Mouse (Mus musculus) heart, embryonic 16.5 days (tissue): ENCODE measurements at regions not wholly inside any gene's neighbourhood (a gene's known extent, or its start where the extent isn't known, plus 50 kb on each side); places are given as distances from the start of the nearest gene placed in this dataset.

Experiments
- ATAC-seq: fragments of 200-750 bp; cut with Nextera tagmentation; replicated peaks from 2 replicates; pipeline ENCODE4 v1.8.0; 2017; ENCODE audit warnings: moderate number of reproducible peaks; ENCODE audit not compliant: insufficient read depth, low FRiP score; ENCODE audit errors: extremely low read depth
- H3K27ac ChIP-seq: fragments of 300-500 bp; sonication (generic); 2 replicates; pipeline ENCODE4 v1.5.1; 2014; ENCODE audit warnings: mild to moderate bottlenecking, low read length, control low read depth, moderate library complexity
- H3K27me3 ChIP-seq: fragments of 300-500 bp; sonication (generic); 2 replicates; pipeline ENCODE4 v1.6.1; 2014; ENCODE audit warnings: low read length, mixed read lengths; ENCODE audit not compliant: control insufficient read depth, insufficient read depth
- H3K36me3 ChIP-seq: fragments of 300-500 bp; sonication (generic); 2 replicates; pipeline ENCODE4 v1.6.1; 2014; ENCODE audit not compliant: control insufficient read depth, insufficient read depth
- H3K4me1 ChIP-seq: fragments of 300-500 bp; sonication (generic); 2 replicates; pipeline ENCODE4 v1.6.1; 2014; ENCODE audit warnings: low read length, mixed read lengths; ENCODE audit not compliant: control insufficient read depth, insufficient read depth
- H3K4me2 ChIP-seq: fragments of 300-500 bp; sonication (generic); 2 replicates; pipeline ENCODE4 v1.6.1; 2014; ENCODE audit warnings: low read depth, mild to moderate bottlenecking, control low read depth, low read length
- H3K4me3 ChIP-seq: fragments of 300-500 bp; sonication (generic); 2 replicates; pipeline ENCODE4 v1.5.1; 2014; ENCODE audit warnings: mild to moderate bottlenecking, control low read depth, low read length
- H3K9ac ChIP-seq: fragments of 300-500 bp; sonication (generic); 2 replicates; pipeline ENCODE4 v1.6.1; 2014; ENCODE audit warnings: low read length, control low read depth
- H3K9me3 ChIP-seq: fragments of 300-500 bp; sonication (generic); replicated peaks from 2 replicates; pipeline ENCODE4 v1.6.1; 2016; ENCODE audit warnings: low read length; ENCODE audit not compliant: control insufficient read depth
- WGBS: fragments of 180-500 bp; shearing (Covaris S2); extraction: QIAGEN DNeasy Blood & Tissue Kit; methylation state at CpG from one replicate; pipeline ENCODE4 v1.1.7; 2014; 5-methylcytosine and 5-hydroxymethylcytosine counted together

- H3K9ac ChIP-seq = no peak overlapping the region
- no peak overlapping the region for H3K4me2 ChIP-seq
- H3K4me3 ChIP-seq = no peak overlapping the region
- H3K9me3 ChIP-seq = no peaks in the 10 kb centered on the region
- H3K4me1 ChIP-seq = no peaks in the 10 kb centered on the region
- 83% methylated on average over 1 of the region's 1 CpGs for WGBS
- no peaks in the 10 kb centered on the region for H3K27me3 ChIP-seq
- no peaks in the 10 kb centered on the region for H3K36me3 ChIP-seq
- no peak for ATAC-seq
- no peak overlapping the region for H3K27ac ChIP-seq
Observed at GRCm38 (mm10) chr10:98305667-98306066, 579.1 kb upstream of the C030005K15Rik start.

- no peak overlapping the region for H3K4me3 ChIP-seq
- no peaks in the 10 kb centered on the region for H3K9me3 ChIP-seq
- H3K27me3 ChIP-seq = no peaks in the 10 kb centered on the region
- H3K4me2 ChIP-seq = no peak overlapping the region
- no peaks in the 10 kb centered on the region for H3K36me3 ChIP-seq
- no peak for ATAC-seq
- no peak overlapping the region for H3K27ac ChIP-seq
- H3K4me1 ChIP-seq = no peaks in the 10 kb centered on the region
- H3K9ac ChIP-seq = no peak overlapping the region
- 83% methylated on average over 3 of the region's 3 CpGs for WGBS
Observed at GRCm38 (mm10) chr10:98309667-98310066, 583.1 kb upstream of the C030005K15Rik start.

- Histone ChIP-seq H3K9ac (no peak overlapping the region), H3K4me2 (no peak overlapping the region), H3K36me3 (no peaks in the 10 kb centered on the region), H3K27ac (no peak overlapping the region), H3K4me1 (no peaks in the 10 kb centered on the region), H3K27me3 (no peaks in the 10 kb centered on the region), H3K9me3 (no peaks in the 10 kb centered on the region), H3K4me3 (no peak overlapping the region)
- no peak for ATAC-seq
Observed at GRCm38 (mm10) chr10:98311403-98311802, 584.8 kb upstream of the C030005K15Rik start.

- Histone ChIP-seq H3K36me3 (no peaks in the 10 kb centered on the region), H3K4me1 (no peaks in the 10 kb centered on the region; the same call in 1 of the 2 replicates), H3K4me2 (no peak overlapping the region), H3K4me3 (no peak overlapping the region), H3K27me3 (no peaks in the 10 kb centered on the region), H3K9me3 (no peaks in the 10 kb centered on the region), H3K27ac (no peak overlapping the region), H3K9ac (no peak overlapping the region)
- 73% methylated on average over 2 of the region's 2 CpGs for WGBS
- ATAC-seq = no peak
Observed at GRCm38 (mm10) chr10:98318416-98318815, 591.9 kb upstream of the C030005K15Rik start.

- H3K4me1 ChIP-seq = no peaks in the 10 kb centered on the region; the same call in 1 of the 2 replicates
- 77% methylated on average over 5 of the region's 5 CpGs for WGBS
- no peaks in the 10 kb centered on the region for H3K27me3 ChIP-seq
- H3K27ac ChIP-seq = no peak overlapping the region
- H3K36me3 ChIP-seq = no peaks in the 10 kb centered on the region
- ATAC-seq = no peak
- H3K9ac ChIP-seq = no peak overlapping the region
- no peaks in the 10 kb centered on the region for H3K9me3 ChIP-seq
- H3K4me2 ChIP-seq = no peak overlapping the region
- H3K4me3 ChIP-seq = no peak overlapping the region
Observed at GRCm38 (mm10) chr10:98323846-98324245, 590.4 kb upstream of the Atp2b1 start.

GRCm38 (mm10) chr10:98324591-98324990 is 589.6 kb upstream of the Atp2b1 start:
- no peak for ATAC-seq
- Histone ChIP-seq H3K9ac (no peak overlapping the region), H3K27me3 (no peaks in the 10 kb centered on the region), H3K4me2 (no peak overlapping the region), H3K4me1 (no peaks in the 10 kb centered on the region; the same call in 1 of the 2 replicates), H3K36me3 (no peaks in the 10 kb centered on the region), H3K27ac (no peak overlapping the region), H3K9me3 (no peaks in the 10 kb centered on the region), H3K4me3 (no peak overlapping the region)

- ATAC-seq = no peak
- no peaks in the 10 kb centered on the region for H3K27me3 ChIP-seq
- H3K4me2 ChIP-seq = no peak overlapping the region
- H3K4me3 ChIP-seq = no peak overlapping the region
- no peak overlapping the region for H3K9ac ChIP-seq
- H3K36me3 ChIP-seq = no peaks in the 10 kb centered on the region
- 56% methylated on average over 5 of the region's 5 CpGs for WGBS
- no peaks in the 10 kb centered on the region for H3K9me3 ChIP-seq
- H3K27ac ChIP-seq = no peak overlapping the region
- no peaks in the 10 kb centered on the region for H3K4me1 ChIP-seq
Observed at GRCm38 (mm10) chr10:98325720-98326119, 588.5 kb upstream of the Atp2b1 start.

GRCm38 (mm10) chr10:98332682-98333081 is 581.5 kb upstream of the Atp2b1 start:
- H3K9me3 ChIP-seq = no peaks in the 10 kb centered on the region

GRCm38 (mm10) chr10:98333411-98334067 is 580.7 kb upstream of the Atp2b1 start:
- H3K9me3 ChIP-seq = no peaks in the 10 kb centered on the region
- no peak for ATAC-seq
- H3K27me3 ChIP-seq = no peaks in the 10 kb centered on the region
- H3K36me3 ChIP-seq = no peaks in the 10 kb centered on the region
- WGBS = 63% methylated on average over 6 of the region's 6 CpGs
- H3K27ac ChIP-seq = no peak overlapping the region
- H3K4me3 ChIP-seq = no peak overlapping the region
- H3K4me2 ChIP-seq = no peak overlapping the region
- H3K4me1 ChIP-seq = peaks cover 2% of the 10 kb centered on the region; the same call in 1 of the 2 replicates
- no peak overlapping the region for H3K9ac ChIP-seq

More at GRCm38 (mm10) chr10:98332682-98333081, 581.5 kb upstream of the Atp2b1 start:
- no peak overlapping the region for H3K4me2 ChIP-seq
- ATAC-seq = no peak
- H3K36me3 ChIP-seq = no peaks in the 10 kb centered on the region
- H3K4me3 ChIP-seq = no peak overlapping the region
- WGBS = 51% methylated on average over 4 of the region's 4 CpGs
- H3K9ac ChIP-seq = no peak overlapping the region
- no peak overlapping the region for H3K27ac ChIP-seq
- H3K27me3 ChIP-seq = no peaks in the 10 kb centered on the region
- H3K4me1 ChIP-seq = peaks cover 2% of the 10 kb centered on the region; the same call in 1 of the 2 replicates
